Mouse (Mus musculus) ES-Bruce4 (cell line): Measurements from ENCODE around the gene Palmd.

ENCODE experiments used
- CTCF ChIP-seq: IDR thresholded peaks from one replicate; pipeline ENCODE4 v1.8.1; 2011; ENCODE audit warnings: low read depth, low read length
- EP300 ChIP-seq: IDR thresholded peaks from 2 replicates; pipeline ENCODE4 v1.6.1; 2011; ENCODE audit warnings: low read depth, low read length; ENCODE audit not compliant: insufficient read depth
- POLR2A ChIP-seq: IDR thresholded peaks from one replicate; pipeline ENCODE4 v1.8.1; 2011; ENCODE audit warnings: low read length; ENCODE audit not compliant: insufficient read depth

DNA sequence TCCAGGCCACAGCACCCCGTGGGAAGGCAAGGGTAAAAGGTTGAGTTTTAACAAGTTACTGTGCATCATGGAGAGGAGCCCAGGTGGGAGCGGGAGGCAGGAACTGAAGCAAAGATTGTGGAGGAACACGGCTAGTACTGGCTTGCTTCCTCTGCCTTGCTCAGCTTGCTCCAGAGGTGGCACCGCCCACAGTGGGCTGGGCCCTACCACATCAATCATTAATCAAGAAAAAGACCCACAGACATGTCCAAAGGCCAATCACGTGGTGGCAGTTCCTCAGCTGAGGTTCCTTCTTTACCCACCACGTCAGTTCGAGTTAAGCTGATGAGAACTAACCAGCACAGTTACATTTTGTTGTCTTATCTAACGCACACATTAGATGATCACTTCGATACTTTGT, 75.9 kb downstream of the Palmd start:
- TF ChIP-seq POLR2A (no peak), CTCF (no peak), EP300 (no peak)
